Mouse (Mus musculus) embryo, embryonic 11 days (tissue): ENCODE data around the gene Nr1d1.

ENCODE experiments used
- DNase-seq: peaks from one replicate; pipeline ENCODE4 v3.0.0-alpha.2; 2015

Gene Nr1d1

DNA sequence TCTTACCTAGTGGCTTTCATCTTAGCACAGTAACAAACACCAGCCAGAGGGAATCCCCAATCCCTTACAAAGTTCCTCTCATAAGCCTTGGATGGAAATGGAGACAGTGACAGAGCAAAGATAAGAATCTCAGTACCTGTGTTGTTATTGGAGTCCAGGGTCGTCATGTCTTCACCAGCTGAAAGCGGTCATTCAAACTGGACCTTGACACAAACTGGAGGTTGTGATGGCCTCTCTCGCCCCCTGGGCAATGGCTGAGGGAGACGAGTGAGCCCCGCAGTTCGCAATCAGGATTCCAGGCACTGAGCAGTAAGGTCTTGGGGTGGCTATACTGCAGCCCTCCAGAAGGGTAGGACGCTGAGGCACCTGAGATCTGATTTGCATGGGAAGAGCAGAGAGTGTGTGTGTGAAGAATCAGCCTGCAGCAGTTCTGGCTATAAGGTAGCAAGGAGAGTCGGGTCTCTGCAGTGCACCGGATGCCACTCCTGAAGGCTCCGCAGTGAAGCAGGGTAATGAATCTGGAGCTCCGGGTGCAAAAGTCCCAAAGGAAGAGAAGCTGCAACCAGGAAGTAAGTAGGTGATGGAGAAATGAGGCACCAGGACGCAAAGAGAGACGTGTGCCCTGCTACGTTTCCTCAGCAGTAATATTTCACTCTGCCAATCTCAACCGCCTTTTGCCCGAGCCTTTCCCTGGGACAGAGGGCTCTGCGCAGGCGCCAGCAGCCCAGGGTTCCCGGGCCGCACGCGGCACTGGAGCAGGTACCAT, at the start of gene Nr1d1:
Gene Nr1d1, minus strand, starts transcription at position 752 of the 766 bp plus-strand sequence.
- no peak for DNase-seq

DNA sequence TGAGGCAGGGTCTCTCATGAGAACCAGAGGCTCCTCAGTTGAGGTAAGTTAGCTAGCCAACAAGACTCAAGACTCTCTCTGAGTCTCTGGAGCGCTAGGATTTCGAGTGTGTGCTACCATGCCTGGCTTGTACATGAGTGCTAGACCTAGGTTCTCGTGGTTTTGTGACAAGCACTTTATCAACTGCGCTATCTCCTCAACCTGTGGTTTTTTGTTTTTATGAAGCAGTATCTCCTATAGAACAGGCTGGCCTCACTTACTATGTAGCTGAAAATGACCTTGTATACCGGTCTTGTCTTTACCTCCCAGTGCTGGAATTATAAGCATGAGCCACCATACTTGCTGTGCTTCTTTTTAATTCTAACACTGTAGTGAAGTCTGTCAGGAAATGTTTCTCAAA, 45.8 kb upstream of the Nr1d1 start:
- DNase-seq, result no peak

DNA sequence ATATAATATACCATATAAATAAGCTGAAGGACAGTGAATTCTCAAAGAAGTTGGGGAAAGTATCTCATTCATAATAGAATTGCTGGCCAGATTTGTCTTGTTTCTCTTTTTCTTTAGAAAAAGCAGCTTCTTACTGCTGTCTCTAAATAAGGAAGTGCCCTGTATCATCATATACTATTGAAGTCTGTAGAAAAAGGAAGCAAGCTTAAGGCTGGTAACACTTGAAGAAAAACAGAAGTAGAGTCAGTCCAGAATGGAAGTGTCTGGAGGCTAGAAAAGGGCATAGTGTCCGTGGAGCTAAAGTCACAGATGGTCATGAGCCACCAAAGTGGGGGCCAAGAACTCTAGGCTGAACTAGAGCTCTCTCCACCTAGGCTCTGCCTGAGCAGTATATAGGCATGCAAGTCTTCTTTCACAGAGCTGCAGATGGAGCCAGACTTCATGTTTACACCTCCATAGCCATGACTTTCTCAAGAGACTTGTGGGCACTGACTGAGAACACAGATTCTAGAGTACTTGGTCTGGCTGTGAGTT, 41.6 kb upstream of the Nr1d1 start:
- no peak for DNase-seq

DNA sequence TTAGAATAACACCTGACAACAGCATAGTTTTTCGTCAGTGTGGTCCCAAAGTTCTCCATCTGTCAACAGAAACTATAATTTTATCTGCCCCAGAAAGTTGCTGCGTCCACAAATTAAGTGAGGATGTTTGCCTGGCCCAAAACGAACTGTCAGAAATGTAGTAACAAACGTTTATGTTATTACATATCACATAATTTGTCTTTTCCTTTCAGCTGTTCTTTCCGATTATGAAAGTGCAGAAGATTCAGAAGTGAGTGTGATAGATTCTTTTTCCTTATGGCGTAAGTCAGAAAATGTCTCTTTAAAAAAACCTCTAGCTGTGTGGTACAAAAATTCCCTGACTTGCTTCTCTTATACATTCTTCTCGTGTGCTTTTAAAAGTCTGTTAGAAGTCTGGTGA, 35.6 kb upstream of the Nr1d1 start:
- DNase-seq, result no peak

DNA sequence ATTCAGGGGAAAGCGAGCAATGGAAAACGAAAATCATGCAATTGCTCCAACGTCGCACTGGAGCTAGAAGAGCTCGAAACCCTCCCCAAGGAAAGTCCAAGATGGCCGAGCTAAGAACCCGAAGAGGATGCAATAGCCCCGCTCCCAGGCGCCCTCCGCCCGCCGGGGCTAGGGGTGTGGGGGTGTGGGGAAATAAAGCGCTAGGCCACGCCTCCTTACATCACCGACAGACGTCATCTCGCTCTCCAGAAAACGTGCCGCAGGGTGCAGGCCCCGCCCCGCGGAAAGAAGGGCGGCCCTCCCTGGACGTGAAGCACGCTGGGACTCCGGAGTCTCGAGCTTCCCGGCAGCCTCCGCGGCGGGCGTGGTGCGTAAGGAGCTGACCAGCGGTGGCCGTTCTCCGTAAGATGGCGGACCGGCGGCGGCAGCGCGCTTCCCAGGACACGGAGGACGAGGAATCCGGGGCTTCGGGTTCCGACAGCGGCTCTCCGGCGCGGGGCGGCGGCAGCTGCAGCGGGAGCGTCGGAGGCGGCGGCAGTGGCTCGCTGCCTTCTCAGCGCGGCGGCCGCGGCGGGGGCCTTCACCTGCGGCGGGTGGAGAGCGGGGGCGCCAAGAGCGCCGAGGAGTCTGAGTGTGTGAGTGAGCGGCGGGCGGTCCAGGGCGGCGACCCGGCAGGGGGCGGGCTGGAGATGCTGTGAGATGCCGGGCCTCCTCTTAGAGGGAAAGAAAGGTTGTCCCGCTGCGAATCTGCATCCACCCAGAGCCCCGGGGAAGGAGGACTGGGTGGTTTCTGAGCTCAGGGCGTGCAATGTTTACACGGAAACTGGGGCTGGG, 34.5 kb upstream of the Nr1d1 start:
- DNase-seq, result peak; percentile 100

DNA sequence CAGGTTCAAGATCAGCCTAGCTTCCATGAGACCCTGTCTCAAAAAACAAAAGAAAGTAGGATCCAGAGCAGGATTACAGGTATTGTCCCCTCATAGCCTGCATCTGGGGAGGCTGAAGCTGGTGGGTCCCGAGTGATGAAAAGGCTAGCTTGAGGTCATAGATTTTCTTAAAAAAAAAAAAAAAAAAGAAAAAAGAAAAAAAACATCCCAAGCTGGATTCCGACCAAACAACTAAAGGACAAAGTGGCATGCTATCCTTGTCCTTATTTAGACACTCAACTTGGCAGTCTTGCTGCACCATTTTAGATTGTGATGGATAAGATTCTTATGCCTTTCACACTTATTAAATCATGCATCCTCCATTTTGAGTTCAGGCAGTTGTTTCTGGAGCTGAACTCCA, 33.3 kb upstream of the Nr1d1 start:
- no peak for DNase-seq

DNA sequence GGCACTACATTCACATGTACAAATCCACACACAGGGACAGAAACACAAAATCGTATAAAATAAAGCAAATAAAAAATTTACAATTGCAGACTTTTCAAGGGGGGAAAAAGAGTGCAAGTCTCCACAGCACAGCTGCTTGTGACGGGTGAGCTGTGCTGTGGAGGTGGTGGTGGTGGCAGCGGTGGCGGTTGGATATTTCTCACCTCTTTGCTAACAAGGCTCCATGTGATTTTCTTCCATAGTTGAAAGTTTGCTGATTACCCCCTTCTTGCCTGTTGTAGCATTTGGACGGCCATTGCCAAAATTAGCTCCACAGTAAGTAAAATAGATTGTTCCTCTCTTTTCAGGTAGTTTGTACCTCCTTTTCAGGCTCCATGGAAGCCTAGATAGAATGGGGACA, 29.5 kb upstream of the Nr1d1 start, which contains the start of gene Casc3:
Gene Casc3, plus strand, starts transcription at position 301 of the 400 bp plus-strand sequence.
- no peak for DNase-seq

DNA sequence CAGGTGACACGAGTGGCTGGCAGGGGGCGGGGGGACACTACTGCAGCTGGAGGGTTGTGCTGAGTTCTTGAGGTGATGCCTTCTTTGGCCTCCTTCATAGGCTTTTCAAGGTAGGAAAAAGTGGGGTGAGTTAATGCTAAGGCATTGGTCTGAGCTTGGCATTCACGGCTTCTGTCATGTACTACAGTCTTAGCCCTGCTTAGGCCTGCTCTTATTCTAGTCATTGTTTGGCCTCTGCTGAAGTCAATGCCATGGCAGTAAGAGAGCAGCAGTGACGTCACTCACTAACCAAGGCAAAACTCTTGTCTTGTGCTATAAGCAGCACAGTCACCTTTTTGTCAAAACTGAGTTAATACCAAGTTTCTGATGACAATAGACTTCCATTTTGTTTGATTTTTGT, 22.8 kb upstream of the Nr1d1 start:
- DNase-seq, result no peak

DNA sequence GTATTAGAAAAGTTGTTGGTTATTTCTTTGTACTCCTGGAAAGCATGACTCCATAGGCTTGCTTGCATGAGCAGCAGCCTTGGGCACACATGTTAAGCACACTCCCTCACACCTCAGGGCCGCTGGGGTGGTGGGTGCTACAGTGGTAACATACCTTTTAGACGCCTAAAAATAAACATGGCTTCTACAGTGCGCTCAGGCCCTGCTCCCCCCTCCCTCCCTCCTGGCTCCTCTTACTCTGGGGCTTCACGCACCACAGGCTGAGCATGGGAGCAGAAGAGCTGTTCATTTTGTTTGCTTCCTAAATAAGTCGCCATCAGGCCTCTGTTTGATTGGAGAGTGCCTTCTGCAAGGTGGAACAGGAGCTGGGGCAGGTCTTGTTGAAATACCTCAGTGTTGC, 22.2 kb upstream of the Nr1d1 start:
- no peak for DNase-seq

DNA sequence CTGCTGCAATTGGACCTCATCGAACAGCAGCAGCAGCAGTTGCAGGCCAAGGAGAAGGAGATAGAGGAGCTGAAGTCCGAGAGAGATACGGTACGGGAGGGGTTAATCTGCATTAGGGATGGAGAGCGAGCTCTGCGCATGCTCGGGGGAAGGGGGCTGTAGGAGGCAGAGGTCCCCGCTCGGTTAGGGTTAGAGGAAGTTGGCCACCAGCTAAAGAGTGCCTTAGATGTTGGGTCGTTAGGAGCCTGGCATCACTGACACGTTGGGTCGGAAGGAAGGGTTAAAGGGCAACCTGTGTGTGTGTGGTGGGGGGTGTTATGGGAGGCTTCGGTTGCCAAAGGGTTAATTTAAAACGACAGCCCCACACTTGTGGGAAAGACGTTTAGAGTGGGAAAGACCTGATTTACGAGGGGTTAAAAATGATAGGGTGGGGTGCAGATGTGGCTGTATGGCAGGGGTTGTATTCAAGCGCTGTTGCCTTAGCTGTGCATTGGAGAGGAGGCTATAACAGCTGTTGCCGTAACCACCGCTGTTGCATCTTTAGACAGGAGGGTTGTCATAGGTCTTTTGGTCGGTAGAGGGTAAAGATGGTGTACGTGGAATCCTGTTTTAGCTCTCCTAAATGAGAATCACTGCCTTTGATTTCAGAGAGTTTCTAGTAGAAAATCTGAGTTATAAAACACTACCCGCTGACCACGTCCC, 21.5 kb upstream of the Nr1d1 start:
- peak; percentile 89 for DNase-seq

DNA sequence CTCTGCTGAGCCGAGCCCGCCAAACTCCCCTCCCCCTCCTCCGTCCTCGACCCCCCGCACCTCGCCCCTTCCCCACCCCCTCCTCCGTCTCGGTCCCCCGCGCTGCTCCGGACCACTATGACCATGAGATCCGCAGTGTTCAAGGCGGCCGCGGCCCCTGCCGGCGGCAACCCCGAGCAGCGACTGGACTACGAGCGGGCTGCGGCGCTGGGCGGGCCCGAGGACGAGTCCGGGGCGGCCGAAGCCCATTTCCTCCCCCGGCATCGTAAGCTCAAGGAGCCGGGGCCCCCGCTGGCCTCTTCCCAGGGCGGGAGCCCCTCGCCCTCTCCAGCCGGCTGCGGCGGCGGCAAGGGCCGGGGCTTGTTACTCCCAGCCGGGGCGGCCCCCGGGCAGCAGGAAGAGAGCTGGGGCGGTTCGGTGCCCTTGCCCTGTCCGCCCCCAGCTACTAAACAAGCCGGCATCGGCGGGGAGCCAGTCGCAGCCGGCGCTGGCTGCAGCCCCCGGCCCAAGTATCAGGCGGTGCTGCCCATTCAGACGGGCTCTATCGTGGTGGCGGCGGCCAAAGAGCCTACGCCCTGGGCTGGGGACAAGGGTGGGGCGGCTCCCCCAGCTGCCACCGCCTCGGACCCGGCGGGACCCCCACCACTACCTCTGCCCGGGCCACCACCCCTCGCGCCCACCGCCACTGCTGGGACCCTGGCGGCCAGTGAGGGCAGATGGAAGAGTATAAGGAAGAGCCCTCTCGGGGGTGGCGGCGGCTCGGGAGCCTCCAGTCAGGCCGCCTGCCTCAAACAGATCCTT, 20.8 kb upstream of the Nr1d1 start:
- peak; percentile 75 for DNase-seq

DNA sequence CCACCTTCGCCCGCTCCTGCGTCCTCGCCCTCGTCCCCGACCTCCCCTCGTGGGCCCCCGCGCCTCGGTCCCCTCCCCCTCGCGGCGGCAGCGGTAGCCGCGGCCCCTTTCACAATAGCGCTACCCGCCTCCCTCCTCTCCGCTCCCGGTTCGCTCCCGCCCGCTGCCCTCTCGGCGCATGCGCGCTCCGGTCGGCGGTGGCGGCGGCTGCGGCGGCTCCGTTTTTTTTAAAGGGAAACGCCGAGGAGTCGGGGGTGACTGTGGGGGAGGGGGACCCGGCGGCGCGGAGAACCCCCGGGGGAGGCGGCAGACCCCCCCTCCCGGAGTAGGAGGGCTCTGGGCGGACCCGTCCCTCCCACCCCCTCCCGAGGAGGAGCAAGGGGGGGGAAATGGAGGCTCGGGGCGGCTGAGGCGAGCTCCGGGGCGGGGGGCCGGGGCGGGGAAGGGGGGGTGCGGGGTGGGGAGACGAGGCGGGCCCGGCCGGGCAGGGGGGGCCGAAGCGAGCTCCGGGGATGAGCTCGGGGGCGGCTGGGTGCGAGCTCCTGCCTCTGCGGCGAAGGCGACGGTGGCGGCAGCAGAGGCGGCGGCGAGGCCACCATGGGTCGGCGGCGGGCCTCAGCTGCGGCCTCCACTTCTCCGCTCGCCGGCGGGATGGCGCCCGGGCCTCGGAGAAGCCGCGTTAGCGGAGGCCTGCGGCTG, 20.0 kb upstream of the Nr1d1 start, which contains the start of gene Msl1:
Gene Msl1, plus strand, starts transcription at position 502 of the 699 bp plus-strand sequence.
- DNase-seq, result peak; percentile 93

DNA sequence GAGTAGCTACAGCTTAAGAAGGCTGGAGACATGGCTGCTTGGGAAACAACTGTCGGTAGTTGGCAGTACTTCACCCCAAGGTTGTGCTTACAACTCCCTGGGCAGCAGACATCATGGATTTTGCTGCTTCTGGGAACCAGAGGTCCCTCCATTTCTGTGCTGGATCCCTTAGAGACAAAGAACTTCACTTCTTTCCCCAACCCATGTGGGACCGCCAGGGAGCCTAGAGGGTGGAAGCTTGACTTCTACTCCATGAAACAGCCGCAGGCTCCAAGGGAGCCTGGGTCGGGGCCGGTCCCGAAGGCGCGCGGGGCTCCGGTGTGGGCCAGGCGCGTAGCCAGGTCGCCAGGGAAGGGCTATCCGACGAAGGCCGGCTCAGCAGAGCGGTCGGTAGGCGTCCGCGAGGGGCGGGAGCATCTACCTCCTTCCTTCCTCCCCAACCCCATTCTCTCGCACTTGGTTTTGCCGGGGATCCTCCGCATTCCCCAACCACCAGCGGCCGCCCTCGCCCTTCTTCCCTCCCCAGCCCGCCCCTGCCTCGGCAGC, 19.4 kb upstream of the Nr1d1 start:
- DNase-seq, result peak; percentile 75

DNA sequence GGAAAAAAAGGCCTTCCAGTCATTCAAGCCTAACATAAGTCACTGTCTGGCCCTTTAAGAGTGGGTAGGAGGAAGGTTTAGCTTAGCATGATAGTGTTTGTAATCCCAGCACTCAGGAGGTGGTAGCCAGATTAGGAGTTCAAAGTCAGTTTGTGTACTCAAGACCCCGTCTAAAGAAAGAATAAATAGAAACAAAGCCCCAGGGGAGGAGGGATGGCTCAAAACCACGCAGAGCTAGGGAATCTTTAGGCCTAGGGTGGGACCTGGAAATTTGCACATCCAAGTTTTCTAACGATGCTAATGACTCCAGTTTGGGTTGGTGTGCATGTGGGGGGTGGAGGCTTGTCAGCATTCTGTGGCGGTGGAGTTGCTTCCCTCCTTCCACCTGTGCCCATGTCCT, 16.9 kb upstream of the Nr1d1 start:
- DNase-seq, result no peak

DNA sequence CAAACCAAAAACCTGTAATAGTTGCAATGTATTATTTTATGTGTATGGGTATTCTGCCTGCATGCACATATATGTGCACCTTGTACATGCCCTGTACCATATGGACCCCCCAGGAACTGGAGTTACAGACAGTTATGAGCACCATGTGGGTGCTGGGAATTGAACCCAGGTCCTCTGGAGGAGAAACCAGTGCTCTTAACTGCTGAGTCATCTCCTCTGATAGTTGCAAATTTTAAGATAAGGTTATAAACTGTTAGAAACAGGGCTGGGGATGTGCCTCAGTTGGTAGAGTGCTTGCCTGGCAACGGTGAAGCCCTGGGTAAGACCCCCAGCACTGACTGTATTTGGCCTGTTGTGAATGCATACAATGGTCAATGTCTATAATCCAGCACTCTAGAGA, 16.3 kb upstream of the Nr1d1 start:
- no peak for DNase-seq

DNA sequence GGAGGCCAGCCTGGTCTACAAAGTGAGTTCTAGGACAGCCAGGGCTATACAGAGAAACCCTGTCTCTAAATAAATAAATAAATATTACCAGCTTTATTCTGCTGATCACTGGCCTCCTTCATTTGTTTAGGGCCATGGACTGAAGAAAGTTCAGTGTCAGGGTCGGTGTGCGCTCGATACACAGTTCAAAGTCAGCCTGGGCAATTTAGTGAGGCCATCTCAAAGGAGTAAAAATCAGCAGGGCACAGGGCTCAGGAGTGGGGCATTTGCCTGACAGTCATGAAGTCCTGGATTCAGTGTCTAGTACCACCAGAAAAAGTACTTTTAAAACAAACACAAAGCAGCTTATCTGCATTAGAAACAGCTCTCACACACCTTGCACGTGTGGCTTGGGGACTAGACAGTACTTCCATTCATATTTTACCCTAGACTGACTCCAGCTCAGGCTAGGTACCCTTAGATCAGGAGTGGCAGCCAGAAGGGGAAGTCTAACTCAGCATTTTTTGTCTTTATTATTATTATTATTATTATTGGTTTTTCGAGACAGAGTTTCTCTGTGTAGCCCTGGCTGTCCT, 15.6 kb upstream of the Nr1d1 start:
- no peak for DNase-seq

DNA sequence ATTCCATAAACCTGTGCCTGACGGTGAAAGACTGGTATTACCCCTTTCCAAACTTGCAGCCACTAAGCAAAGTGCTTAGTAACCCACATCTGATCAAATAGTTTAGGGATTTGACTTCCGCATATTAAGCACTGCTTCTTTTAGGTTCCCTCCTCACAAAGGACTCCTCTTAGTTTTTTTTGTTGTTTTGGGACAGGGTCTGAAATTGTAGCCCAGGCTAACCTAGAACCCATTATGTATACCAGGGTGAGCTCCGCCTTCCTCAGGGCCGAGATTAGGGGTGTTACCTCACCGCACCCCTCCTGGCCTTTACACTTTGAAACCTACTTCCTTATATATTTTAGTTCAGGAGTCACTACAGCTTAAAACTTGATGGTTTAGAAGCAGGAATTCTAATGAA, 14.7 kb upstream of the Nr1d1 start:
- DNase-seq, result no peak

DNA sequence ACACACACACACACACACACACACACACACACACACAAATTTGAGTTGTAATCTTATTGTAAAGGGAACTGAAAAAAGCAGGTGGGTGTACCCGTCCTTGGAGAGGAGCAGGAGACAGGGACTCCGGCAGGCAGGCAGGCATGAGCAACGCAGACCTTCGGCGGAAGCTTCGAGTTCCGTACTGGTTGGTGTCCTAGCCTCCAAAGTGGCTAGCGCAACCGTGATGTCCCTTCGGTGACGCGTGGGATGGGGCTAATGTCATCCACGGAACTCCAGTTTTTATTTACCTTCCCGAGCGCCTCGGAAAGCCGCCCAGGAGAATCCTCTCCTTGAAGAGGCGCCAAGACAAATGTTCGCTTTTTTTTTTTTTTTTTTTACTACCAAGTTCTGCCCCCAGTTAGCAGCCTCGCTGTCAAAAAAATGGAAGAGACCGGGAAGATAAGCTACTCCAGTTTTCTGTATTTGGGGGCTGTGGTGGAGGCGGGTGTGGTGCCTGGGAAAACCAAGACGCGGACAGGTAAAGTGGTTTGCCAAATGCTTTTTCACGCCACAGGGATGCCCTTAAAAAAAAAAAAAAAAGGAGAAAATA, 14.2 kb upstream of the Nr1d1 start:
- DNase-seq, result no peak

DNA sequence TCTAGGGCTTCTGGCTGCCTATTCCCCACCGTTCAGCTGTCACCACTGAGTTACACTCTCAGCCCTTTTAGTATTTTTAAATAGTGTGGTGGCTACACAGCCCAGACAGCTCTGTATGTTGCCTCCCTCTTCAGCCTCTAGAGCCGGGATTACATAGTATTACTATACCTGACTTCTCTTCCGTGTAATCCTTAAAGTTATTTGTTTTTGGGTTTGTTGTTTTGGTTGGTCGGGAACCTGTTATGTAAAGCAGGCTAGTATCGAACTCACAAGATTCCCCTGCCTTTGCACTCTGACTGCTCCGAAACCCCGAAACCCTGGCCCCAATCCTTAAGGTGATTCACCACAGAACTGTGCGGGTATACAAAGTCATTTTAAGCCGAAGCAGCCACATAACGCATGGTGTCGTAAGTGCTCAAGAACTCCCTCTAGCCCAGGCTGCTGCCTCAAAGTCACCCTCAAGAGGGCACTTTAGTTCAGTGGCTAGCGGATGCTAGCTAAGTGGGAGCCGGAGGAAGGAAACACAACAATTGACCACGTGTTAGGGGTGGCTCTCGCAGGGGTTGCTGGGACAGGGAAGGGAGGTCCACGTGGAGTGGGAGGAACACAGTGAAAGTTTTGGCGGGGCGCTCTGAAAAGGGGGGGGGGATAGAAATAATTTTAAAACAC, 13.6 kb upstream of the Nr1d1 start:
- DNase-seq, result peak; percentile 94

DNA sequence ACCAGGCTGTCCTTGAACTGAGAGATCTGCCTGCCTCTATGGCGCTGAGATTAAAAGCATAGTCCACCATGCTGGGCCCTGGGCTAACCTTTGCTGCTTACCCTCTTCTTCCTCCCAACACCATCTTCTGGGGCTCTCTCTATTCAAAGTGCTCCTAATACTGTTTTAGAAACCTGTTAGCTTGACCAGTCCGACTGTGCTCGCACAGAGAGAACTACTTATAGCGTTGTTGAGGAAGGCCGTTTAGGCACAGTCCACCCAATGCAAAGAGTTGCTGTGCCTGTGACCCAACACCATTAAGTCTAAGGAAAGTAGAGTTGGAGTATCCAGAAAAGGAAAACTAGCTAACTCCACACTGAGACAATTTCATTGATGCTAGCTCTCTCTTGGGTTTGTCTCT, 13.0 kb upstream of the Nr1d1 start:
- no peak for DNase-seq
